Mouse (Mus musculus) embryonic facial prominence, embryonic 14.5 days (tissue): ENCODE measurements around the gene Akap13. TPM values are rescaled to one million over a fixed set of nuclear protein-coding genes. Genes with fewer than 3 reads are reported as not detected.

Experiments used
- ATAC-seq: fragments of 200-750 bp; cut with Nextera tagmentation; 2 replicates; pipeline ENCODE4 v1.8.0; 2017; ENCODE audit warnings: low read depth, moderate number of reproducible peaks, moderate TSS enrichment
- DNase-seq: peaks from one replicate; pipeline ENCODE4 v3.0.0-alpha.2; 2015; ENCODE audit warnings: low spot score
- H3K27ac ChIP-seq: fragments of 300-500 bp; sonication (generic); replicated peaks from 2 replicates; pipeline ENCODE4 v1.5.1; 2014; ENCODE audit warnings: low read depth, mild to moderate bottlenecking, low read length, moderate library complexity
- H3K27me3 ChIP-seq: fragments of 300-500 bp; sonication (generic); replicated peaks from 2 replicates; pipeline ENCODE4 v1.6.1; 2014; ENCODE audit warnings: low read length; ENCODE audit not compliant: control insufficient read depth, insufficient read depth
- H3K36me3 ChIP-seq: fragments of 300-500 bp; sonication (generic); 2 replicates; pipeline ENCODE4 v1.6.1; 2014; ENCODE audit warnings: low read length, mixed read lengths; ENCODE audit not compliant: control insufficient read depth, insufficient read depth
- H3K4me1 ChIP-seq: fragments of 300-500 bp; sonication (generic); 2 replicates; pipeline ENCODE4 v1.6.1; 2014; ENCODE audit warnings: antibody characterized with exemption, low read length; ENCODE audit not compliant: control insufficient read depth, insufficient read depth
- H3K4me2 ChIP-seq: fragments of 300-500 bp; sonication (generic); 2 replicates; pipeline ENCODE4 v1.6.1; 2014; ENCODE audit warnings: low read depth, mild to moderate bottlenecking, low read length, moderate library complexity, mixed read lengths
- H3K4me3 ChIP-seq: fragments of 300-500 bp; sonication (generic); 2 replicates; pipeline ENCODE4 v1.5.1; 2014; ENCODE audit warnings: low read depth, mild to moderate bottlenecking, low read length
- H3K9ac ChIP-seq: fragments of 300-500 bp; sonication (generic); 2 replicates; pipeline ENCODE4 v1.6.1; 2014; ENCODE audit warnings: low read depth, mild to moderate bottlenecking, low read length, moderate library complexity, mixed read lengths
- H3K9me3 ChIP-seq: fragments of 300-500 bp; sonication (generic); 2 replicates; pipeline ENCODE4 v1.6.1; 2016; ENCODE audit warnings: low read length; ENCODE audit not compliant: control insufficient read depth
- WGBS: fragments of 180-500 bp; shearing (Covaris S2); extraction: QIAGEN DNeasy Blood & Tissue Kit; methylation state at CpG from one replicate; pipeline ENCODE4 v1.1.7; 2014; 5-methylcytosine and 5-hydroxymethylcytosine counted together
- polyA plus RNA-seq: library from polyadenylated mRNA; unstranded; fragments of >200 nt; fragmentation: Nextera tagmentation; extraction: Ambion mirVana; gene quantifications from 2 replicates; pipeline ENCODE4 v1.2.1, GENCODE M21; 2014

Akap13 gene
- polyA plus RNA-seq, 1 experiment from 2014 or later = 57.3 TPM

- H3K27ac ChIP-seq = no peak overlapping the region
- no peaks in the 10 kb centered on the region for H3K4me1 ChIP-seq
- 86% methylated on average over 3 of the region's 3 CpGs for whole genome bisulfite sequencing
- no peaks in the 10 kb centered on the region for H3K27me3 ChIP-seq
- peaks cover 25% of the 10 kb centered on the region for H3K36me3 ChIP-seq
- H3K9me3 ChIP-seq = no peaks in the 10 kb centered on the region
- ATAC-seq (no peak), DNase-seq (no peak)
- H3K4me2 ChIP-seq = no peak overlapping the region
- H3K9ac ChIP-seq = no peak overlapping the region
- H3K4me3 ChIP-seq = no peak overlapping the region
Observed at GRCm38 (mm10) chr7:75664455-75664854, 209.1 kb downstream of the Akap13 start.

- 80% methylated on average over 3 of the region's 3 CpGs for WGBS
- H3K4me1 ChIP-seq = no peaks in the 10 kb centered on the region
- H3K27ac ChIP-seq = no peak overlapping the region
- no peak overlapping the region for H3K4me2 ChIP-seq
- H3K9ac ChIP-seq = no peak overlapping the region
- H3K36me3 ChIP-seq = peaks cover 25% of the 10 kb centered on the region
- DNase-seq (no peak), ATAC-seq (no peak)
- H3K4me3 ChIP-seq = no peak overlapping the region
- H3K9me3 ChIP-seq = no peaks in the 10 kb centered on the region
- no peaks in the 10 kb centered on the region for H3K27me3 ChIP-seq
Observed at GRCm38 (mm10) chr7:75666982-75667381, 211.6 kb downstream of the Akap13 start.

- no peak for ATAC-seq
- 90% methylated on average over 6 of the region's 6 CpGs for WGBS
- H3K27me3 ChIP-seq = no peaks in the 10 kb centered on the region
Observed at GRCm38 (mm10) chr7:75667531-75667930, 212.2 kb downstream of the Akap13 start.

GRCm38 (mm10) chr7:75668396-75668795, 213.1 kb downstream of the Akap13 start:
- DNase-seq = no peak
- H3K9me3 ChIP-seq = no peaks in the 10 kb centered on the region
- peaks cover 25% of the 10 kb centered on the region for H3K36me3 ChIP-seq
- no peak overlapping the region for H3K9ac ChIP-seq
- no peak for ATAC-seq
- no peaks in the 10 kb centered on the region for H3K4me1 ChIP-seq
- H3K27me3 ChIP-seq = no peaks in the 10 kb centered on the region
- WGBS = 48% methylated on average over 1 of the region's 1 CpGs
- no peak overlapping the region for H3K27ac ChIP-seq
- H3K4me3 ChIP-seq = no peak overlapping the region
- H3K4me2 ChIP-seq = no peak overlapping the region

More at GRCm38 (mm10) chr7:75667531-75667930, 212.2 kb downstream of the Akap13 start:
- H3K4me2 ChIP-seq = no peak overlapping the region
- no peaks in the 10 kb centered on the region for H3K9me3 ChIP-seq
- no peak for DNase-seq
- peaks cover 25% of the 10 kb centered on the region for H3K36me3 ChIP-seq
- H3K9ac ChIP-seq = no peak overlapping the region
- no peak overlapping the region for H3K4me3 ChIP-seq
- no peak overlapping the region for H3K27ac ChIP-seq
- no peaks in the 10 kb centered on the region for H3K4me1 ChIP-seq

- H3K9ac ChIP-seq = no peak overlapping the region
- H3K4me1 ChIP-seq = no peaks in the 10 kb centered on the region
- H3K4me2 ChIP-seq = no peak overlapping the region
- no peak overlapping the region for H3K4me3 ChIP-seq
- no peak overlapping the region for H3K27ac ChIP-seq
- no peaks in the 10 kb centered on the region for H3K27me3 ChIP-seq
- no peaks in the 10 kb centered on the region for H3K9me3 ChIP-seq
- WGBS = 51% methylated on average over 6 of the region's 6 CpGs
- no peak for DNase-seq
- ATAC-seq = no peak
- peaks cover 18% of the 10 kb centered on the region; the same call in 1 of the 2 replicates for H3K36me3 ChIP-seq
Observed at GRCm38 (mm10) chr7:75669416-75669815, 214.1 kb downstream of the Akap13 start.

GRCm38 (mm10) chr7:75679631-75680030, 224.3 kb downstream of the Akap13 start:
- Histone ChIP-seq H3K27ac (no peak overlapping the region), H3K4me1 (peaks cover 4% of the 10 kb centered on the region; the same call in 1 of the 2 replicates), H3K4me2 (no peak overlapping the region), H3K4me3 (no peak overlapping the region), H3K27me3 (no peaks in the 10 kb centered on the region), H3K9me3 (no peaks in the 10 kb centered on the region), H3K9ac (no peak overlapping the region), H3K36me3 (peaks cover 24% of the 10 kb centered on the region)
- 72% methylated on average over 9 of the region's 9 CpGs for WGBS
- ATAC-seq (no peak), DNase-seq (no peak)

GRCm38 (mm10) chr7:75682901-75683300, 227.6 kb downstream of the Akap13 start:
- no peak overlapping the region for H3K9ac ChIP-seq
- no peaks in the 10 kb centered on the region for H3K27me3 ChIP-seq
- peaks cover 4% of the 10 kb centered on the region; the same call in 1 of the 2 replicates for H3K4me1 ChIP-seq
- no peak overlapping the region for H3K4me3 ChIP-seq
- H3K27ac ChIP-seq = no peak overlapping the region; the same call in 1 of the 2 replicates
- no peak overlapping the region for H3K4me2 ChIP-seq
- H3K36me3 ChIP-seq = peaks cover 19% of the 10 kb centered on the region
- no peaks in the 10 kb centered on the region for H3K9me3 ChIP-seq
- ATAC-seq (no peak), DNase-seq (peak; percentile 33)
- 49% methylated on average over 1 of the region's 1 CpGs for WGBS

GRCm38 (mm10) chr7:75683410-75683809, 228.1 kb downstream of the Akap13 start:
- 65% methylated on average over 6 of the region's 6 CpGs for WGBS
- H3K27ac ChIP-seq = peak overlapping the region; percentile 4

GRCm38 (mm10) chr7:75684976-75685375, 229.6 kb downstream of the Akap13 start:
- H3K9ac ChIP-seq = no peak overlapping the region
- ATAC-seq (no peak), DNase-seq (no peak)
- no peaks in the 10 kb centered on the region for H3K9me3 ChIP-seq
- no peak overlapping the region for H3K4me3 ChIP-seq
- H3K27ac ChIP-seq = no peak overlapping the region
- no peak overlapping the region for H3K4me2 ChIP-seq
- H3K27me3 ChIP-seq = no peaks in the 10 kb centered on the region
- peaks cover 23% of the 10 kb centered on the region for H3K36me3 ChIP-seq
- peaks cover 4% of the 10 kb centered on the region; the same call in 1 of the 2 replicates for H3K4me1 ChIP-seq
- 79% methylated on average over 3 of the region's 3 CpGs for WGBS

More at GRCm38 (mm10) chr7:75683410-75683809, 228.1 kb downstream of the Akap13 start:
- no peak for ATAC-seq
- Histone ChIP-seq H3K4me1 (peaks cover 4% of the 10 kb centered on the region; the same call in 1 of the 2 replicates), H3K4me2 (no peak overlapping the region), H3K9ac (no peak overlapping the region), H3K9me3 (no peaks in the 10 kb centered on the region), H3K4me3 (no peak overlapping the region), H3K36me3 (peaks cover 22% of the 10 kb centered on the region), H3K27me3 (no peaks in the 10 kb centered on the region)
- peak; percentile 21 for DNase-seq
